Mouse (Mus musculus): ENCODE measurements around the gene Kmt2c. TPM values are rescaled to one million over a fixed set of nuclear protein-coding genes. Genes with fewer than 3 reads are reported as not detected.
A peak's percentile ranks its signal among the peaks of the same experiment; 100 is the strongest.

The Kmt2c gene
- polyA plus RNA-seq, 1 experiment, result 9.3 TPM

GRCm38 (mm10) chr5:25517550-25517949 is 19.0 kb upstream of the Kmt2c start:
- Histone ChIP-seq H3K27me3 (ENCODE audit: control insufficient read depth, insufficient read depth, low read length) (no peaks in the 10 kb centered on the region), H3K36me3 (ENCODE audit: control insufficient read depth, insufficient read depth, low read length) (no peaks in the 10 kb centered on the region), H3K27ac (ENCODE audit: insufficient read depth, low read depth, low read length) (no peak overlapping the region), H3K4me1 (ENCODE audit: control insufficient read depth, insufficient read depth, insufficient read length, low read length) (peaks cover 5% of the 10 kb centered on the region; the same call in 1 of the 2 replicates), H3K4me3 (ENCODE audit: low read depth, low read length) (no peak overlapping the region)
- 89% methylated on average over 5 of the region's 5 CpGs for WGBS
- no peak for TF ChIP-seq POLR2A (IDR thresholded peaks at IDR 0.05; ENCODE audit: low read depth, low read length)
- no peak for TF ChIP-seq CTCF (IDR thresholded peaks at IDR 0.05; ENCODE audit: extremely low read depth, insufficient read length, insufficient replicate concordance, low read depth, low read length)

GRCm38 (mm10) chr5:25516301-25516895 is 17.8 kb upstream of the Kmt2c start:
- 94% methylated on average over 11 of the region's 11 CpGs for WGBS
- Histone ChIP-seq H3K4me1 (ENCODE audit: control insufficient read depth, insufficient read depth, insufficient read length, low read length) (peaks cover 8% of the 10 kb centered on the region; the same call in 1 of the 2 replicates), H3K27ac (ENCODE audit: insufficient read depth, low read depth, low read length) (no peak overlapping the region), H3K4me3 (ENCODE audit: low read depth, low read length) (no peak overlapping the region), H3K27me3 (ENCODE audit: control insufficient read depth, insufficient read depth, low read length) (no peaks in the 10 kb centered on the region), H3K36me3 (ENCODE audit: control insufficient read depth, insufficient read depth, low read length) (no peaks in the 10 kb centered on the region)
- TF ChIP-seq CTCF (IDR thresholded peaks at IDR 0.05; ENCODE audit: extremely low read depth, insufficient read length, insufficient replicate concordance, low read depth, low read length) (no peak), POLR2A (IDR thresholded peaks at IDR 0.05; ENCODE audit: low read depth, low read length) (no peak)

DNA sequence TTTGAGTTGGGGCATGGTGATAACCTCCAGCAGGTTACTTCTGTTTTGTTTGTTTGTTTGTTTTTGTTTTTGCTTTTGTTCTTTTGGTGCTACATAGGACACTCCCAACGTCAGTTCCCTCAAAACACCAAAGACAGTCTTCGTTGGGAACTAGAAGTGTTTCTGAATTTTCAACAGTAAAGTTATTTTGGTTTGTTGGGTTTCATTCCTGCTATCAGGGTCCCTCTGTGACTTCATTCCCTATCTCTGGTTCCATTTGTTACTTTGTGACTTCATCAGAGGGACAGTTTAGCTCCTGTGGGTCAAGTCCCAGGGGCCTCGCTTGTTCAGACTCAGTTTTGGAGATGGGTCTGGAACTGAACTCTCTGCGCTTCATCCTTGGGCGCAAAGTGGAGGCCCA is 17.2 kb upstream of the Kmt2c start, which contains the start of gene Cct8l1:
Gene Cct8l1 (plus strand): TSS at position 301 of the 400 bp plus-strand sequence.
- H3K4me3 ChIP-seq (ENCODE audit: low read depth, low read length), result no peak within 1 kb of the TSS
- H3K27ac ChIP-seq (ENCODE audit: insufficient read depth, low read depth, low read length), result no peak within 1 kb of the TSS
- no peak for TF ChIP-seq CTCF (IDR thresholded peaks at IDR 0.05; ENCODE audit: extremely low read depth, insufficient read length, insufficient replicate concordance, low read depth, low read length)
- TF ChIP-seq POLR2A (IDR thresholded peaks at IDR 0.05; ENCODE audit: low read depth, low read length), result no peak
- H3K27me3 ChIP-seq (ENCODE audit: control insufficient read depth, insufficient read depth, low read length), result no peaks in the 10 kb centered on the region
- no peaks in the 10 kb centered on the region for H3K36me3 ChIP-seq (ENCODE audit: control insufficient read depth, insufficient read depth, low read length)
- 94% methylated on average over 5 of the region's 5 CpGs for WGBS
- H3K4me1 ChIP-seq (ENCODE audit: control insufficient read depth, insufficient read depth, insufficient read length, low read length), result peaks cover 10% of the 10 kb centered on the region; the same call in 1 of the 2 replicates

GRCm38 (mm10) chr5:25506041-25506440 is 7.5 kb upstream of the Kmt2c start:
- Histone ChIP-seq H3K4me3 (ENCODE audit: low read depth, low read length) (no peak overlapping the region), H3K4me1 (ENCODE audit: control insufficient read depth, insufficient read depth, insufficient read length, low read length) (peaks cover 7% of the 10 kb centered on the region; the same call in 1 of the 2 replicates), H3K36me3 (ENCODE audit: control insufficient read depth, insufficient read depth, low read length) (no peaks in the 10 kb centered on the region), H3K27ac (ENCODE audit: insufficient read depth, low read depth, low read length) (no peak overlapping the region), H3K27me3 (ENCODE audit: control insufficient read depth, insufficient read depth, low read length) (no peaks in the 10 kb centered on the region)
- no peak for TF ChIP-seq POLR2A (IDR thresholded peaks at IDR 0.05; ENCODE audit: low read depth, low read length)
- TF ChIP-seq CTCF (IDR thresholded peaks at IDR 0.05; ENCODE audit: extremely low read depth, insufficient read length, insufficient replicate concordance, low read depth, low read length), result no peak
- WGBS, result 91% methylated on average over 5 of the region's 5 CpGs

DNA sequence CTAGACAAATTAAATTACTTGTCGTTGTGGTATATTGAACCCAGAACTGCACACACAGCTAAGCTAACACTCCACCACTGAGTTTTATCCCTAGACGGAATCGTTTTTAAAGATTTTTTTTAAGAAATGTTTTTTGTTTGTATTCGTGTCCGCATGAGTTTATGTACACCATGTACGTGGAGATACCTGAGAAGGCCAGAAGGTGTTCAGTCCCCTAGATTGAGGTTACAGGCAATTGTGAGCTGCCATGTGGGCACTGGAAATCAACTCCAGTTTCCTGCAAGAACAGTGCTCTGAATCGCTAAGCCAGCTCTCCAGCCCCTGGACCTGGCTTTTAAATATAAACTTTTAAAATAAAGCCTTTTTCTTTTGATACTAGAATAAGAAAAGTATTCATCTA is 2.1 kb upstream of the Kmt2c start:
- TF ChIP-seq CTCF (IDR thresholded peaks at IDR 0.05; ENCODE audit: extremely low read depth, insufficient read length, insufficient replicate concordance, low read depth, low read length) (no peak), POLR2A (IDR thresholded peaks at IDR 0.05; ENCODE audit: low read depth, low read length) (no peak)
- Histone ChIP-seq H3K27me3 (ENCODE audit: control insufficient read depth, insufficient read depth, low read length) (no peaks in the 10 kb centered on the region), H3K36me3 (ENCODE audit: control insufficient read depth, insufficient read depth, low read length) (no peaks in the 10 kb centered on the region), H3K4me3 (ENCODE audit: low read depth, low read length) (no peak overlapping the region), H3K27ac (ENCODE audit: insufficient read depth, low read depth, low read length) (no peak overlapping the region), H3K4me1 (ENCODE audit: control insufficient read depth, insufficient read depth, insufficient read length, low read length) (no peaks in the 10 kb centered on the region)
- 80% methylated on average over 7 of the region's 7 CpGs for WGBS

- WGBS, result under 1% methylated on average over 90 of the region's 90 CpGs
- peak overlapping the region; percentile 100 for H3K27ac ChIP-seq (ENCODE audit: insufficient read depth, low read depth, low read length)
- H3K27me3 ChIP-seq (ENCODE audit: control insufficient read depth, insufficient read depth, low read length), result no peaks in the 10 kb centered on the region
- H3K4me3 ChIP-seq (ENCODE audit: low read depth, low read length), result peak overlapping the region; percentile 75
- no peaks in the 10 kb centered on the region for H3K4me1 ChIP-seq (ENCODE audit: control insufficient read depth, insufficient read depth, insufficient read length, low read length)
- TF ChIP-seq POLR2A (IDR thresholded peaks at IDR 0.05; ENCODE audit: low read depth, low read length), result no peak; the same call in 1 of the 2 replicates
- TF ChIP-seq CTCF (IDR thresholded peaks at IDR 0.05; ENCODE audit: extremely low read depth, insufficient read length, insufficient replicate concordance, low read depth, low read length), result no peak
- H3K36me3 ChIP-seq (ENCODE audit: control insufficient read depth, insufficient read depth, low read length), result no peaks in the 10 kb centered on the region
Observed at GRCm38 (mm10) chr5:25499423-25500398, 1.1 kb upstream of the Kmt2c start.

Measured in small intestine, adult 2 months (tissue).